Mouse (Mus musculus) limb, embryonic 12.5 days (tissue): ENCODE data around the gene Plac1. TPM values are rescaled to one million over a fixed set of nuclear protein-coding genes. Genes with fewer than 3 reads are reported as not detected.

Experiments
- ATAC-seq: fragments of 200-750 bp; cut with Nextera tagmentation; 2 replicates; pipeline ENCODE4 v1.8.0; 2017; ENCODE audit warnings: low read depth, moderate TSS enrichment; ENCODE audit not compliant: insufficient number of reproducible peaks, insufficient read depth, low FRiP score, low TSS enrichment
- H3K27ac ChIP-seq: fragments of 300-500 bp; sonication (generic); 2 replicates; pipeline ENCODE4 v1.5.1; 2016; ENCODE audit warnings: mild to moderate bottlenecking, moderate library complexity
- H3K27me3 ChIP-seq: fragments of 300-500 bp; sonication (generic); 2 replicates; pipeline ENCODE4 v1.6.1; 2016; ENCODE audit warnings: mild to moderate bottlenecking, moderate library complexity
- H3K36me3 ChIP-seq: fragments of 300-500 bp; sonication (generic); 2 replicates; pipeline ENCODE4 v1.6.1; 2016; ENCODE audit warnings: mild to moderate bottlenecking, moderate library complexity
- H3K4me1 ChIP-seq: fragments of 300-500 bp; sonication (generic); replicated peaks from 2 replicates; pipeline ENCODE4 v1.6.1; 2016
- H3K4me2 ChIP-seq: fragments of 300-500 bp; sonication (generic); 2 replicates; pipeline ENCODE4 v1.6.1; 2016; ENCODE audit warnings: mild to moderate bottlenecking, moderate library complexity
- H3K4me3 ChIP-seq: fragments of 300-500 bp; sonication (generic); replicated peaks from 2 replicates; pipeline ENCODE4 v1.5.1; 2016; ENCODE audit warnings: mild to moderate bottlenecking
- H3K9ac ChIP-seq: fragments of 300-500 bp; sonication (generic); replicated peaks from 2 replicates; pipeline ENCODE4 v1.6.1; 2016; ENCODE audit warnings: mild to moderate bottlenecking, moderate library complexity
- H3K9me3 ChIP-seq: fragments of 300-500 bp; sonication (generic); 2 replicates; pipeline ENCODE4 v1.6.1; 2016; ENCODE audit warnings: mild to moderate bottlenecking, moderate library complexity
- WGBS: fragments of 180-500 bp; shearing (Covaris S2); methylation state at CpG from one replicate; pipeline ENCODE4 v1.1.7; 2016; 5-methylcytosine and 5-hydroxymethylcytosine counted together
- polyA plus RNA-seq: library from polyadenylated mRNA; unstranded; fragments of >200 nt; fragmentation: Nextera tagmentation; extraction: Ambion mirVana; gene quantifications from 2 replicates; pipeline ENCODE4 v1.2.1, GENCODE M21; 2016

Gene Plac1
- polyA plus RNA-seq, 1 experiment from 2014 or later = 7.5 TPM

DNA sequence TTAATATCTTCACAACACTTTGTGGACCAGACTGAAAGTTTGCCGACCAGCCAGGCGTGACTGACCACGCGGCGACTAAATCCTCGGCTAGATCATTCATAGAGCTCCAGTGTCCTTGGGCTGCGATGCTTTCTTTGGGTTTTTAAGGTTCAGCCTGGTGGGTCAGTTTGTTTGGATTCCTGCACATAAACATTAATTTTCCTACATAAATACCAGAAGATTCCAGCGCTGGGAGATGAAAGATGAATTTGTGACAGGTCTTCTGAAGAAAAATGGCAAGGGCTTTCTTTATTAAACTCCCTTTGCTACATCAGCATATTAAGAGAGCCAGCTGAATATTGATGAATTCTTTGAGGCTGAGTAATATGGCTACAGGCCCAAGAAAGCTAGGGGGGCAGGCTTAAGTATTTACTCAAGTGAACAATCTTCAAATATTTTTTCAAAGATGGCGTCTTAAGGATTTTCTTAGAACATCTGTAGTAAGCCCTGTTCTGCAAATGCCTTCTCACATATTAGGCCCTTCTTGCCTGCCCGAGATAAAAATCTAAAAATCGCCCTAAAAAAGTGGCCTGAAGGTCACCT, 180.4 kb downstream of the Plac1 start:
- H3K9ac ChIP-seq = peak overlapping the region; percentile 50
- H3K27ac ChIP-seq = peak overlapping the region; percentile 23; the same call in 1 of the 2 replicates
- no peaks in the 10 kb centered on the region for H3K9me3 ChIP-seq
- H3K4me1 ChIP-seq = no peaks in the 10 kb centered on the region; the same call in 1 of the 2 replicates
- H3K4me3 ChIP-seq = peak overlapping the region; percentile 30; the same call in 1 of the 2 replicates
- no peaks in the 10 kb centered on the region for H3K36me3 ChIP-seq
- peak overlapping the region; percentile 58 for H3K4me2 ChIP-seq
- H3K27me3 ChIP-seq = peaks cover 16% of the 10 kb centered on the region
- WGBS = 27% methylated on average over 11 of the region's 11 CpGs
- ATAC-seq = no peak

GRCm38 (mm10) chrX:53058459-53059280, 181.2 kb downstream of the Plac1 start:
- peaks cover 8% of the 10 kb centered on the region for H3K4me1 ChIP-seq
- WGBS = 14% methylated on average over 33 of the region's 33 CpGs
- ATAC-seq = no peak

DNA sequence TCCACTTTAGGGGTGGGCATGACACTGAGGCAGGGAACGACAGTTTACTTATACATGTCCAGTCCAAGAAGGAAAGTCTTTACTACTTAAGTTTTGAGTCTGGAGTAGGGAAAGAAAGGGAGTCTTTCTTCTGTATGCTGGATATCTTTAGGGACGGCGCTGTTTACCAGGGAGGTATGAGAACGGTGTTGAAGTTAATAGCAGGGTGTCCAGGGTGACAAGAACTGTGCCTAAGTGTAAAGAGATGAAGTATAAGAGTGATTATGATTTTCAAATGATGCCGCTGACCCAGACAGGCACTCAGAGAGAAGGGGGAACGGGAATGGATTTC, 182.2 kb downstream of the Plac1 start:
- Histone ChIP-seq H3K4me1 (peaks cover 14% of the 10 kb centered on the region), H3K27ac (peak overlapping the region; percentile 97), H3K4me3 (peak overlapping the region; percentile 62), H3K9me3 (no peaks in the 10 kb centered on the region), H3K27me3 (peaks cover 16% of the 10 kb centered on the region), H3K4me2 (peak overlapping the region; percentile 58), H3K36me3 (peaks cover 7% of the 10 kb centered on the region; the same call in 1 of the 2 replicates), H3K9ac (peak overlapping the region; percentile 90)
- WGBS = 23% methylated on average over 6 of the region's 6 CpGs
- ATAC-seq = no peak

More at GRCm38 (mm10) chrX:53058459-53059280, 181.2 kb downstream of the Plac1 start:
- no peaks in the 10 kb centered on the region for H3K9me3 ChIP-seq
- H3K9ac ChIP-seq = peak overlapping the region; percentile 50
- H3K4me2 ChIP-seq = peak overlapping the region; percentile 58
- H3K27me3 ChIP-seq = peaks cover 16% of the 10 kb centered on the region
- peak overlapping the region; percentile 79 for H3K27ac ChIP-seq
- peak overlapping the region; percentile 30 for H3K4me3 ChIP-seq
- H3K36me3 ChIP-seq = peaks cover 7% of the 10 kb centered on the region; the same call in 1 of the 2 replicates

- H3K27me3 ChIP-seq = peaks cover 16% of the 10 kb centered on the region
- H3K4me2 ChIP-seq = peak overlapping the region; percentile 58
- H3K4me1 ChIP-seq = peaks cover 16% of the 10 kb centered on the region
- ATAC-seq = peak; percentile 80
- 15% methylated on average over 31 of the region's 42 CpGs for WGBS
- peak overlapping the region; percentile 97 for H3K27ac ChIP-seq
- peak overlapping the region; percentile 90 for H3K9ac ChIP-seq
- H3K4me3 ChIP-seq = peak overlapping the region; percentile 62
- H3K9me3 ChIP-seq = no peaks in the 10 kb centered on the region
- H3K36me3 ChIP-seq = peaks cover 7% of the 10 kb centered on the region; the same call in 1 of the 2 replicates
Observed at GRCm38 (mm10) chrX:53057054-53057759, 182.7 kb downstream of the Plac1 start.

DNA sequence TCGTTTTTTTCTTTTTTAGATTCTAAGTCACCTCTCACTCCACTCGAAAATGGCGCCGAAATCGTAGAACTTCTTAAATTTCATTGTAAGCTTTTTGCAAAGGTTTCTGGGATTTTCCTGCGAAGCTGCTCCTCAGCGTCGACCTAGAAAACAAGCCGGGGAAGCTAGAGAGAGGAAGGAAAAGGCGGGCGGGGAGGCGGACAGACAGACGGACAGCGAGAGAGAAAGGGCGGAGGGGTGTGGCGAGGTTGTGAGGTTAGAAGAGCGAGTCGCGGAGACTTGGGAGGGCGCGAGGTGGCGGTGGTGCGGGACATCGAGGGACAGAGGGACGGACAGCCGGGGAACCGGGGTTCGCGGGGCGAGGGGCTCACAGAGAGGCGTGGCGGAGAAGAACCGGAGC, 183.3 kb downstream of the Plac1 start:
- H3K27me3 ChIP-seq = peaks cover 16% of the 10 kb centered on the region
- peak overlapping the region; percentile 62 for H3K4me3 ChIP-seq
- 12% methylated on average over 32 of the region's 33 CpGs for WGBS
- peaks cover 16% of the 10 kb centered on the region for H3K4me1 ChIP-seq
- no peaks in the 10 kb centered on the region for H3K9me3 ChIP-seq
- H3K9ac ChIP-seq = peak overlapping the region; percentile 90
- H3K36me3 ChIP-seq = peaks cover 7% of the 10 kb centered on the region; the same call in 1 of the 2 replicates
- peak overlapping the region; percentile 58 for H3K4me2 ChIP-seq
- H3K27ac ChIP-seq = peak overlapping the region; percentile 97
- ATAC-seq = no peak

- Histone ChIP-seq H3K27ac (peak overlapping the region; percentile 97), H3K9me3 (no peaks in the 10 kb centered on the region), H3K27me3 (peaks cover 16% of the 10 kb centered on the region), H3K4me1 (peaks cover 22% of the 10 kb centered on the region), H3K36me3 (peaks cover 7% of the 10 kb centered on the region; the same call in 1 of the 2 replicates), H3K4me2 (peak overlapping the region; percentile 58), H3K9ac (peak overlapping the region; percentile 90), H3K4me3 (peak overlapping the region; percentile 62)
- no peak for ATAC-seq
- 11% methylated on average over 9 of the region's 9 CpGs for WGBS
Observed at GRCm38 (mm10) chrX:53055771-53056170, 184.1 kb downstream of the Plac1 start.

DNA sequence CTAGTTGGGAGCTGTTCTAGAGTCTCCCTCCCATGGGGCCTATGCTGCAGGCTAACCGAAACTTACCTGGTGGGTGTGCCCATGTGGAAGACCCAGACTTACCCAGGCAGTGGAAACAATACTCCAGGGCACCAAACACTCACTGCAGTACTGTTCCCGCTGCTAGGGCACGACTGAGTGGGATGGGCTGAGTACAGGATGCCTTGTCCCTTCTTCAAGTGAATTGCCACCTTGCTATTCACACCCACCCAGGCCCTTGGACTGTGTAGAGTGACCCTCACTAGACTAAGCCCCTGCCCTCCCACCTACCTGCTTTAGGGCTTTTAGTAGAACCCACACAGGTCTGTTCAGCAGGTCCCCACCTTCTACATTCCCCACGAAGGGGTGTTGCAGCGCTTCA, 186.0 kb downstream of the Plac1 start:
- H3K9ac ChIP-seq = peak overlapping the region; percentile 50; the same call in 1 of the 2 replicates
- H3K4me3 ChIP-seq = peak overlapping the region; percentile 30
- H3K36me3 ChIP-seq = peaks cover 7% of the 10 kb centered on the region; the same call in 1 of the 2 replicates
- no peaks in the 10 kb centered on the region for H3K9me3 ChIP-seq
- no peak for ATAC-seq
- 48% methylated on average over 5 of the region's 5 CpGs for WGBS
- H3K27me3 ChIP-seq = peaks cover 16% of the 10 kb centered on the region
- H3K4me2 ChIP-seq = peak overlapping the region; percentile 58
- peak overlapping the region; percentile 88 for H3K27ac ChIP-seq
- peaks cover 33% of the 10 kb centered on the region for H3K4me1 ChIP-seq

DNA sequence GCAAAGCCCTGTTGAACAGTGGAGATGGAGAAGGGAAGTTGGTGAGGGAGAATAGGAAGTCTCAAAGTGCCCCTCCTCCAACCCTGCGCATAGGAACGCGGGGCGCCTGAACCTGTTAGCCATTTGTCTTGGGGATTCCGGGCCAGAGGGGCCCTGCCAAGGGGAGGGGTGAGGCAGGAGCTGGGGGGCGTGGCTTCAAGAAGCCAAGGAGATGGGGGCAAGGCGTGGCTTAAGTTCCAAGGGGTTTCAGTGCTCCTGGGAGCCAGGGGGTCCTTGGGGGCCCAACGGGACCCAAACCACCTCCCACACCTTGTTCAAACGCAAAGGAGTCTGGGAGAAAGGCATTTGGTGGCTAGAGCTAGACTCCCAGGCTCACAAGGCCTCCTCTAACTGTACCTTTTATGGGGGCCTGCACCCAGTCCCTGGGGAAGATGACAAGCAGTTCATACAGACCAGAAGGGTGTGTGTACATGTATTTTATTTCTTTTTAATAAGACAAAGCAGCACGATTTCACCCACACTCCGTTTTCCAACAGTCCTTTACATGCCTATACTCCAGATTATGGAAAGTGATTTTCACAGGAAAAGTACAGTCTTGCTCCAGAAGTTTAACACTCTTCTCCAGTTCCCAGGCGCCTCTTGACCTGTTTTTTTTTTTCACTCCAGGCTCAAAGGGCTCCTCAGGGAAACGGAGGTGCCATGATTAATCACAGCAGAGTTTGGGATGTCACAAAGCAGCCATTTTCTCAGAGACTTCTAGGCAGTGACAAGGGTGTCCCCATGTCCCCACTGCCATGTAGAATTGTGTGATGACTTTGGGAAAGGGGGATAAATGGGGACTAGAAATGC, 187.0 kb downstream of the Plac1 start:
- peaks cover 7% of the 10 kb centered on the region; the same call in 1 of the 2 replicates for H3K36me3 ChIP-seq
- 12% methylated on average over 12 of the region's 13 CpGs for WGBS
- peak overlapping the region; percentile 26 for H3K4me3 ChIP-seq
- H3K9ac ChIP-seq = no peak overlapping the region
- H3K9me3 ChIP-seq = no peaks in the 10 kb centered on the region
- peak; percentile 66 for ATAC-seq
- peak overlapping the region; percentile 88 for H3K27ac ChIP-seq
- H3K4me1 ChIP-seq = peaks cover 33% of the 10 kb centered on the region
- H3K4me2 ChIP-seq = peak overlapping the region; percentile 58
- peaks cover 12% of the 10 kb centered on the region for H3K27me3 ChIP-seq

DNA sequence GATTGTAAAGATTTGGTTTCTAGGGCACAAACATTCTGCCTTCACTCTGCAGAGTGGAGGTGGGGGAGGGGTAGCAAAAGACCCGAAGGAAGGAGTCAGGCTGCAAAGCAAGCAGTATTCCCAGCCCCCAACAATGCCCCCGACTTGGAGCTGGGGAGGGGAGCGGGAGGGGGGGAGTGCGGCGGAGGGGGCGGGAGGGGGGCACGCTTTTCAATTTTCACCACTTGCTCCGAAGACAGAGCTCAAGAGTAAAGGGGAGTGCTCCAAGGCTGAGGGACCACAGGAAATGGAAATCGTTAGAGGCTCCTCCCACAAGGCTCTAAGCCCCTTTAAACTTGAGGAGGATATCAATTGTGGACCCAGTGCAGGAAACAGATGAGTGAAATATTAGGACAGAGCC, 189.6 kb downstream of the Plac1 start:
- Histone ChIP-seq H3K4me2 (peak overlapping the region; percentile 47), H3K27me3 (no peaks in the 10 kb centered on the region; the same call in 1 of the 2 replicates), H3K27ac (peak overlapping the region; percentile 79), H3K9ac (0 out of 2 replicates have a peak overlapping the region, but pooled peaks have one; percentile 23), H3K4me3 (peak overlapping the region; percentile 25), H3K36me3 (peaks cover 7% of the 10 kb centered on the region; the same call in 1 of the 2 replicates), H3K4me1 (peaks cover 45% of the 10 kb centered on the region), H3K9me3 (no peaks in the 10 kb centered on the region)
- WGBS = 21% methylated on average over 8 of the region's 9 CpGs
- peak; percentile 14; the same call in 1 of the 2 replicates for ATAC-seq

DNA sequence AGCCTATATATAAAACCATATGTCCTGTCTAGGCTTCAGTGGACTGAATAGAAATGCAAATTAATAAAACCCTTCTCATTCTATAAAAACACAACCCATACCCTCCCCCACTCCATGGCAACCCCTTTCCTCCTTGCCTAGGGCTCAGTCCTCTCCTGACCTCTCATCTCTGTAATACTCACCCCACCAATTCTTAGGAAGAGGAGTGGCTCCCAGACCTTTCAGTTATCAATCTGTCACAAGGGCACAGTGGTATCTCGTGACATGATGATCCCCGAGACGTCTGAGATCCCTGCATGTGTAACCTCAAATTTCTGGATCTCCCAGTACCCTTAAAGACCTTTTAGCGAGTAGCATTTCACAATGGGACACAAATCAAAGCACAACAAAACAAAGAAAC, 190.7 kb downstream of the Plac1 start:
- WGBS = 37% methylated on average over 4 of the region's 4 CpGs
- H3K9ac ChIP-seq = no peak overlapping the region
- no peak for ATAC-seq
- H3K4me1 ChIP-seq = peaks cover 47% of the 10 kb centered on the region
- H3K36me3 ChIP-seq = peaks cover 6% of the 10 kb centered on the region; the same call in 1 of the 2 replicates
- no peaks in the 10 kb centered on the region; the same call in 1 of the 2 replicates for H3K27me3 ChIP-seq
- H3K9me3 ChIP-seq = no peaks in the 10 kb centered on the region
- H3K4me3 ChIP-seq = no peak overlapping the region
- H3K4me2 ChIP-seq = no peak overlapping the region
- no peak overlapping the region for H3K27ac ChIP-seq
